Comparison of ENCODE assay signal across 9 mouse cellular contexts in genomic region chr17:29514435-29514834, GRCm38 (mm10). TPM values are rescaled to one million over a fixed set of nuclear protein-coding genes. Genes with fewer than 3 reads are reported as not detected.
A peak's percentile ranks its signal among the peaks of the same experiment; 100 is the strongest.
DNase-seq lines count a peak whose midpoint lies in the region; ATAC-seq lines count a peak whose summit lies in the region.
"Had no signal": no experiment of that assay in that cellular context is flagged by ENCODE, and none has a peak within 500 bp of the region (broad histone marks: within the 10 kb centered on the region; RNA-seq: fewer than 3 reads in every experiment).

No protein-coding gene starts in this region.

- H3K4me3 ChIP-seq in forebrain, embryonic 10.5 days, result no peak overlapping the region
- no peak overlapping the region for H3K4me3 ChIP-seq in forebrain, embryonic 12.5 days (replicated peaks)
- H3K4me3 ChIP-seq in midbrain, embryonic 13.5 days (replicated peaks), result no peak overlapping the region

- H3K9me3 ChIP-seq in forebrain, embryonic 10.5 days, result no peaks in the 10 kb centered on the region
- no peaks in the 10 kb centered on the region for H3K9me3 ChIP-seq in forebrain, embryonic 12.5 days
- H3K9me3 ChIP-seq in midbrain, embryonic 13.5 days, result no peaks in the 10 kb centered on the region

- ATAC-seq in forebrain, embryonic 12.5 days (ENCODE audit: low FRiP score), result no peak
- ATAC-seq in midbrain, embryonic 13.5 days, result peak; percentile 79

- H3K27ac ChIP-seq in forebrain, embryonic 10.5 days, result 0 out of 2 replicates have a peak overlapping the region, but pooled peaks have one; percentile 57
- H3K27ac ChIP-seq in forebrain, embryonic 12.5 days, result no peak overlapping the region
- H3K27ac ChIP-seq in midbrain, embryonic 13.5 days, result no peak overlapping the region

- DNase-seq in forebrain, embryonic 10.5 days (ENCODE audit: extremely low spot score, low spot score), result peak; percentile 81
- DNase-seq in cerebellum, postnatal 14 days, result peak; percentile 90 to 92
- peak; percentile 80 to 91 for DNase-seq in frontal cortex, postnatal 36 days (ENCODE audit: low spot score in 2 of 2)
- DNase-seq in kidney, adult 18-20 months, result peak; percentile 85
- DNase-seq in left cerebral cortex, postnatal 4 days, result peak; percentile 71
- DNase-seq in spleen, adult 18-20 months, result peak; percentile 52 to 75

- 4% methylated on average over 11 of the region's 11 CpGs for WGBS in forebrain, embryonic 10.5 days
- WGBS in forebrain, embryonic 12.5 days, result 2% methylated on average over 11 of the region's 11 CpGs
- WGBS in midbrain, embryonic 13.5 days, result 3% methylated on average over 11 of the region's 11 CpGs

- H3K27me3 ChIP-seq in forebrain, embryonic 10.5 days (ENCODE audit: poor library complexity, severe bottlenecking), result no peaks in the 10 kb centered on the region
- H3K27me3 ChIP-seq in forebrain, embryonic 12.5 days, result no peaks in the 10 kb centered on the region; the same call in 1 of the 2 replicates
- H3K27me3 ChIP-seq in midbrain, embryonic 13.5 days, result no peaks in the 10 kb centered on the region

- H3K9ac ChIP-seq in forebrain, embryonic 12.5 days, result no peak overlapping the region
- H3K9ac ChIP-seq in midbrain, embryonic 13.5 days (replicated peaks), result no peak overlapping the region

- no peaks in the 10 kb centered on the region for H3K36me3 ChIP-seq in forebrain, embryonic 10.5 days (replicated peaks)
- H3K36me3 ChIP-seq in forebrain, embryonic 12.5 days (replicated peaks), result no peaks in the 10 kb centered on the region
- H3K36me3 ChIP-seq in midbrain, embryonic 13.5 days, result no peaks in the 10 kb centered on the region

- no peak overlapping the region for H3K4me2 ChIP-seq in forebrain, embryonic 12.5 days
- H3K4me2 ChIP-seq in midbrain, embryonic 13.5 days (replicated peaks), result no peak overlapping the region

- peaks cover 9% of the 10 kb centered on the region for H3K4me1 ChIP-seq in forebrain, embryonic 10.5 days
- H3K4me1 ChIP-seq in forebrain, embryonic 12.5 days, result no peaks in the 10 kb centered on the region; the same call in 1 of the 2 replicates
- H3K4me1 ChIP-seq in midbrain, embryonic 13.5 days (replicated peaks), result 0 out of 2 replicates have a peak, but pooled peaks cover 3% of the 10 kb centered on the region

- intact Hi-C loops in left cerebral cortex, postnatal 4 days (cut with DNase I), result loop anchor here (5.0 to 10.0 kb wide), 2 partner anchors 117 to 260 kb away; no protein-coding TSS in a partner anchor

RNA-seq across cellular contexts. Expression of gene Pim1, which starts 23.9 kb away (rescaled TPM):
- 32.2 and 33.1 TPM in 2 replicates for polyA plus RNA-seq in forebrain, embryonic 10.5 days (2016; fragmentation: Nextera tagmentation; extraction: Ambion mirVana)
- 18.9 and 22.6 TPM in 2 replicates for polyA plus RNA-seq in forebrain, embryonic 12.5 days (2016; fragmentation: Nextera tagmentation; extraction: Ambion mirVana)
- 10 to 100 TPM; 10.5 to 12.3 TPM for total RNA-seq in left cerebral cortex, postnatal 4 days (2021)
- 13.4 and 15.4 TPM in 2 replicates for polyA plus RNA-seq in midbrain, embryonic 13.5 days (2015; fragmentation: Nextera tagmentation; extraction: Ambion mirVana)

RNA-seq across cellular contexts. Expression of gene Gm17657, which starts 35.0 kb away (rescaled TPM):
- polyA plus RNA-seq in forebrain, embryonic 10.5 days (2016; fragmentation: Nextera tagmentation; extraction: Ambion mirVana), result not detected in 2 replicates
- not detected in 2 replicates for polyA plus RNA-seq in forebrain, embryonic 12.5 days (2016; fragmentation: Nextera tagmentation; extraction: Ambion mirVana)
- not detected for total RNA-seq in left cerebral cortex, postnatal 4 days (2021)
- polyA plus RNA-seq in midbrain, embryonic 13.5 days (2015; fragmentation: Nextera tagmentation; extraction: Ambion mirVana), result not detected in 2 replicates
- polyA plus RNA-seq: stomach, embryonic 16.5 days had no signal

RNA-seq across cellular contexts. Expression of gene Tbc1d22b, which starts 35.1 kb away (rescaled TPM):
- 18.3 and 19.3 TPM in 2 replicates for polyA plus RNA-seq in forebrain, embryonic 10.5 days (2016; fragmentation: Nextera tagmentation; extraction: Ambion mirVana)
- polyA plus RNA-seq in forebrain, embryonic 12.5 days (2016; fragmentation: Nextera tagmentation; extraction: Ambion mirVana), result 24.3 and 27.0 TPM in 2 replicates
- total RNA-seq in left cerebral cortex, postnatal 4 days (2021), result 10 to 100 TPM; 45.0 to 46.2 TPM
- 22.1 and 26.1 TPM in 2 replicates for polyA plus RNA-seq in midbrain, embryonic 13.5 days (2015; fragmentation: Nextera tagmentation; extraction: Ambion mirVana)

RNA-seq across cellular contexts. Expression of gene Tmem217, which starts 37.8 kb away (rescaled TPM):
- 1.0 and 1.2 TPM in 2 replicates for polyA plus RNA-seq in forebrain, embryonic 10.5 days (2016; fragmentation: Nextera tagmentation; extraction: Ambion mirVana)
- polyA plus RNA-seq in forebrain, embryonic 12.5 days (2016; fragmentation: Nextera tagmentation; extraction: Ambion mirVana), result 1.2 and 1.5 TPM in 2 replicates
- not detected for total RNA-seq in left cerebral cortex, postnatal 4 days (2021)
- 1.1 and 2.2 TPM in 2 replicates for polyA plus RNA-seq in midbrain, embryonic 13.5 days (2015; fragmentation: Nextera tagmentation; extraction: Ambion mirVana)
